Mouse (Mus musculus) cerebellum, adult 2 months (tissue): Measurements from ENCODE around the gene Taok3.

Experiments
- CTCF ChIP-seq: fragments of 200-500 bp; IDR thresholded peaks from 2 replicates; pipeline ENCODE4 v1.5.1; 2011; ENCODE audit warnings: low read depth, mild to moderate bottlenecking, control low read depth, low read length, moderate library complexity, borderline replicate concordance; ENCODE audit not compliant: insufficient read depth
- POLR2A ChIP-seq: fragments of 200-500 bp; IDR thresholded peaks from 2 replicates; pipeline ENCODE4 v1.6.1; 2011; ENCODE audit warnings: low read length, control low read depth, borderline replicate concordance; ENCODE audit not compliant: insufficient read depth

- TF ChIP-seq CTCF, result no peak
- no peak for TF ChIP-seq POLR2A
Observed at GRCm38 (mm10) chr5:117118220-117118619, 1.7 kb upstream of the Taok3 start.
